Mouse (Mus musculus): Measurements from ENCODE around the gene Klk1b24. TPM values are rescaled to one million over a fixed set of nuclear protein-coding genes. Genes with fewer than 3 reads are reported as not detected.
"Not testable (repeated sequence)": the region's sequence is repeated elsewhere in the genome, so short reads cannot be mapped to it uniquely, and the experiment has no call there.

Klk1b24 gene
- polyA plus RNA-seq (2016; fragmentation: Nextera tagmentation; extraction: Ambion mirVana) = not detected in 2 replicates

DNA sequence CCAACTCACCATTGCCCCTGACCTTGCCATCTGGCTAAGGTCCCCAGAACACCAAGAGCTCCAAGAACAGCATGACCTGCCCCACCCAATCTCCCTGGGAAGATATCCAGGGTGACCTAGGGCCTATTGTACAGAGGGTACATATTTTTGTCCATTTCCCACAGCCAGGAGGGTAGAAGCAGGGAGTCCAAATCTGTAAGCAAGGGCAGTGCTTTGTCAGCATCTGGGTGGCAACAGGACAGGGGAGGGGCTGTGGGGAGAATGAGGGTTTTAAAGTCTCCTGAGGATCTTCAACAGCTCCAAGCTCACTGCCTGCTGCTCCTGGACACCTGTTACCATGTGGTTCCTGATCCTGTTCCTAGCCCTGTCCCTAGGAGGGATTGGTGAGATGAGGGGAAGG is at the start of gene Klk1b24:
TSS of gene Klk1b24 (plus strand) at position 301 of the 400 bp plus-strand sequence.
- DNase-seq (ENCODE audit: low spot score); H3K27ac ChIP-seq (replicated peaks); H3K27me3 ChIP-seq (replicated peaks; ENCODE audit: low read depth, poor library complexity, severe bottlenecking); H3K9me3 ChIP-seq; H3K4me3 ChIP-seq; H3K4me1 ChIP-seq; H3K36me3 ChIP-seq (replicated peaks): not testable (repeated sequence)

DNA sequence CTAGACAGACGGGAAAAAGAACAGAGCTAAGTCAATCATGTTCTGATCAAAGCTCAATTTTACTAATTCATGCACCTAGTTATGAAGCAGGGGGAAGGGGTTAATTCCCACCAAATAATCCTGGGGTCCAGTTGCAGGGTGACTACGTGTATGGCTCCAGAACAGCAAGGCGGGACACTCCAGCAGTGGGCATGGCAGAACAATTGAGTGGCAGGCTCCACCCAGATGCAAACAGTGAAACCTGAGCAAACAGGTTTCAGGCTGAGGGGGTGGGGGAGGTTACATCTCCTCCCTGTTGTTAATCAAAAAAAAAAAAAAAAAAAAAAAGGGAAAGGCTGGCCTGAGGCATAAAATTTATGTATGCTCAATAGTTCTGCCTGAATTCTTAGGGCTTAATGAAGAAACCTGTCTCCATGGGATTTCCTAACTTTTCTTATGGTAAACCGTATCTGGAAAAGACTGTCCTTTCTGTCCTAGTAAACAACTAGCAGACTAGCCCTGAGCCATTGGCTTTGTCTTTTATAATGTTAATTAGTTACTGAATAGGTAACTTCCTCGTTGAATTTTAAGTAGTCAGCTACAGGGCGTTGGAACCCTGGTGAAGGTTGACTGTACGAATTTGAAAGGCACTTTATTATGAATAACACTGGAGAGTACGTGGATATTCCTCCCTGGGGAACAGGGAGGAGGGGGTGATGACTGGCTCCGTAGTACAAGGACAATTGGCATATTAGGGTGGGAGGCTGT is 8.6 kb upstream of the Klk1b24 start:
- WGBS = 73% methylated on average over 9 of the region's 9 CpGs
- Histone ChIP-seq H3K36me3 (replicated peaks) (no peaks in the 10 kb centered on the region), H3K4me1 (no peaks in the 10 kb centered on the region)

DNA sequence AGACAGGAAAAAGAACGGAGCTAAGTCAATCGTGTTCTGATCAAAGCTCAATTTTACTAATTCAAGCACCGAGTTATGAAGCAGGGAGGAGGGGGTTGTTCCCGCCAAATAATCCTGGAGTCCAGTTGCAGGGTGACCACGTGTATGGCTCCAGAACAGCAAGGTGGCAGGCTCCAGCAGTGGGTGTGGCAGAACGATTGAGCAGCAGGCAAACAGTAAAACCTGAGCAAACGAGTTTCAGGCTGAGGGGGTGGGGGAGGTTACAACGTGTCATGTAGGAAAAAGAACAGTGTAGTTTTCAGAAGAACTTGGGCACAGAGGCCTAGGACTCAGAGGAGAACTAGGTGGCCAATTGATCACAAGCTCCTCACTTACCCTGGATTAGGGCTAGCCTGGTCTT is 1.5 kb upstream of the Klk1b24 start:
- H3K27ac ChIP-seq (replicated peaks); H3K9me3 ChIP-seq; H3K36me3 ChIP-seq (replicated peaks); H3K4me3 ChIP-seq; H3K4me1 ChIP-seq; H3K27me3 ChIP-seq (replicated peaks; ENCODE audit: low read depth, poor library complexity, severe bottlenecking): not testable (repeated sequence)
- peak; percentile 4 for DNase-seq (ENCODE audit: low spot score)
- 70% methylated on average over 8 of the region's 8 CpGs for WGBS

More for the DNA sequence above, 8.6 kb upstream of the Klk1b24 start:
- Histone ChIP-seq H3K27me3 (replicated peaks; ENCODE audit: low read depth, poor library complexity, severe bottlenecking) (no peaks in the 10 kb centered on the region), H3K4me3 (no peak overlapping the region), H3K27ac (replicated peaks) (no peak overlapping the region), H3K9me3 (no peaks in the 10 kb centered on the region)
- DNase-seq (ENCODE audit: low spot score) = no peak

DNA sequence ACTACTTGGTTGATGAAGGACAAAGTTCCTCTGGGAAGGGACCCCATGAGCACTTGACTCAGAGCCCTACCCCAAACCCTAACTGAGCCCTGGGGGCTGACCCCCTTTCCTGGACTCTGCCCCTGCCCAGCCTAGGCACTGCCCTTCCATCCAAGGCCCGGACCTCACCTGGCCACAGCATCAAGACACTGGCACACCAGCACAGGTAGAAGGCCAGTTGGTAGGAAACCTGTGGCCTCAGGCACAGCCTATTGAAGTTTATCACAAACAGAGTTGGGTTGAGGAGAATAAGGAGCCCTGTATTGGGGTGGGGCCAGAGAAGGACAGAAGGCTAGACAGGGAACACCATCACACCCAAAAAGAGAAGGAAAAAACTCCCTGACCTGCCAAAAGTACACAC is 5.4 kb downstream of the Klk1b24 start:
- H3K9me3 ChIP-seq; H3K36me3 ChIP-seq (replicated peaks); DNase-seq (ENCODE audit: low spot score); H3K4me1 ChIP-seq; H3K27ac ChIP-seq (replicated peaks); H3K27me3 ChIP-seq (replicated peaks; ENCODE audit: low read depth, poor library complexity, severe bottlenecking); H3K4me3 ChIP-seq: not testable (repeated sequence)
- 83% methylated on average over 1 of the region's 1 CpGs for WGBS

GRCm38 (mm10) chr7:44197891-44198290 is 9.9 kb downstream of the Klk1b24 start, which contains the start of gene Klk1b3:
Klk1b3 (plus strand) TSS chr7:44198191.
- no peak for DNase-seq (ENCODE audit: low spot score)
- H3K36me3 ChIP-seq (replicated peaks) = no peaks in the 10 kb centered on the region
- no peak within 1 kb of the TSS for H3K27ac ChIP-seq (replicated peaks)
- no peak within 1 kb of the TSS for H3K4me3 ChIP-seq
- WGBS = 65% methylated on average over 3 of the region's 3 CpGs
- no peaks in the 10 kb centered on the region for H3K9me3 ChIP-seq
- no peaks in the 10 kb centered on the region for H3K4me1 ChIP-seq
- no peaks in the 10 kb centered on the region for H3K27me3 ChIP-seq (replicated peaks; ENCODE audit: low read depth, poor library complexity, severe bottlenecking)

- WGBS = 60% methylated on average over 3 of the region's 3 CpGs
- DNase-seq (ENCODE audit: low spot score); H3K27ac ChIP-seq (replicated peaks); H3K36me3 ChIP-seq (replicated peaks); H3K27me3 ChIP-seq (replicated peaks; ENCODE audit: low read depth, poor library complexity, severe bottlenecking); H3K4me3 ChIP-seq; H3K4me1 ChIP-seq; H3K9me3 ChIP-seq: not testable (repeated sequence)
These were observed 19.1 kb downstream of the Klk1b24 start, which contains the start of gene Klk1b4 for GRCm38 (mm10) chr7:44207135-44207534. Klk1b4 (plus strand) TSS chr7:44207435.

GRCm38 (mm10) chr7:44208307-44208706 is 20.3 kb downstream of the Klk1b24 start:
- Histone ChIP-seq H3K4me1 (no peaks in the 10 kb centered on the region), H3K27me3 (replicated peaks; ENCODE audit: low read depth, poor library complexity, severe bottlenecking) (no peaks in the 10 kb centered on the region), H3K36me3 (replicated peaks) (no peaks in the 10 kb centered on the region), H3K9me3 (no peaks in the 10 kb centered on the region), H3K27ac (replicated peaks) (no peak overlapping the region), H3K4me3 (no peak overlapping the region)
- no peak for DNase-seq (ENCODE audit: low spot score)
- 85% methylated on average over 3 of the region's 3 CpGs for WGBS

DNA sequence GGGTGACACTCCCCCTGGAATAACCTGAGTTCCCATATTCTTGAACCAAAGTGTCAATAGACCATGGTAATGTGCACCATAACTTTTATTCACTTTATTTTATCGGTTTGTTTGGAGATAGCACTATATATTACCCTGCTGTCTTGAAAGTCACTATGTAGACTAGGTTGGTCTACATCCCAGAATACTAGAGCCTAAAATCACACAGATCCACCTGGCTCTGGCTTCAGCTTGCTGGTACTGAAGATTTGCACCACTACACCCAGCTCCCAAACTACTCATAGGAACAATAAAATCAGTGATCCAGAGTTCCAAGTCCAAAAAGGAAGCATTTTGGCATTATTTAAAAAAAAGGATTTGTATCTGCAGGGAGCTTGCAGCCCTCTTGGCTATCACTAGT is 27.6 kb downstream of the Klk1b24 start, which contains the start of gene Klk1b5:
TSS of gene Klk1b5 (plus strand) at position 301 of the 400 bp plus-strand sequence.
- Histone ChIP-seq H3K4me1 (no peaks in the 10 kb centered on the region), H3K9me3 (no peaks in the 10 kb centered on the region), H3K27ac (replicated peaks) (no peak within 1 kb of the TSS), H3K4me3 (no peak within 1 kb of the TSS), H3K36me3 (replicated peaks) (no peaks in the 10 kb centered on the region), H3K27me3 (replicated peaks; ENCODE audit: low read depth, poor library complexity, severe bottlenecking) (no peaks in the 10 kb centered on the region)
- 78% methylated on average over 1 of the region's 1 CpGs for WGBS
- DNase-seq (ENCODE audit: low spot score) = no peak

GRCm38 (mm10) chr7:44221601-44222000 is 33.6 kb downstream of the Klk1b24 start:
- not testable (repeated sequence) for DNase-seq (ENCODE audit: low spot score); H3K36me3 ChIP-seq (replicated peaks); H3K9me3 ChIP-seq; H3K4me3 ChIP-seq; H3K27me3 ChIP-seq (replicated peaks; ENCODE audit: low read depth, poor library complexity, severe bottlenecking); H3K27ac ChIP-seq (replicated peaks); H3K4me1 ChIP-seq
- 72% methylated on average over 10 of the region's 10 CpGs for WGBS

DNA sequence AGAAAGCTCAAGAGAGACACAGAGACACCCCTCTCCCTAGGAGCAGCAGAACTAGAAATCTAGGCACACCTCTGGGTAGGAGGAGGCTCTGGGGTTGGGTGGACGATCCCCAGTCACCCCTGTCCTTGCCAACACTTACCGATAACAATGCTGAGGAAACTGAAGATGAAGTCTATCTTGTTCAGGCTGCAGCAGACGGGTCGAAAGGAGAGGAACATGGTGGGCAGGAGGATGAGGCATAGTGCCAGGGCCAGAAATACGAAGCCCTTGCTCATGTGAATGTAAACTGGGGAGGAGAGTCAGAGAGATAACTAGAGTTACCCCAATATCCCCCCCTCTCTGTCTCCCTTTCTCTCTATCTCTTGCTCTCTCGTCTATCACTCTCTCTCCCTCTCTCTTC is 34.3 kb downstream of the Klk1b24 start:
- H3K4me1 ChIP-seq; H3K4me3 ChIP-seq; DNase-seq (ENCODE audit: low spot score); H3K27ac ChIP-seq (replicated peaks); H3K27me3 ChIP-seq (replicated peaks; ENCODE audit: low read depth, poor library complexity, severe bottlenecking); H3K9me3 ChIP-seq; H3K36me3 ChIP-seq (replicated peaks): not testable (repeated sequence)
- WGBS = 85% methylated on average over 6 of the region's 6 CpGs

GRCm38 (mm10) chr7:44225076-44225475 is 37.0 kb downstream of the Klk1b24 start, which contains the start of gene Klk1:
Klk1 (plus strand) TSS chr7:44225360.
- WGBS = 48% methylated on average over 1 of the region's 1 CpGs

GRCm38 (mm10) chr7:44235909-44236308 is 47.9 kb downstream of the Klk1b24 start, which contains the start of gene Gm36864:
Gm36864 (plus strand) TSS chr7:44236177.
- no peak within 1 kb of the TSS for H3K27ac ChIP-seq (replicated peaks)

More at GRCm38 (mm10) chr7:44225076-44225475, 37.0 kb downstream of the Klk1b24 start, which contains the start of gene Klk1:
- no peak for DNase-seq (ENCODE audit: low spot score)
- H3K9me3 ChIP-seq = no peaks in the 10 kb centered on the region
- H3K27me3 ChIP-seq (replicated peaks; ENCODE audit: low read depth, poor library complexity, severe bottlenecking) = no peaks in the 10 kb centered on the region
- no peaks in the 10 kb centered on the region for H3K4me1 ChIP-seq
- no peak within 1 kb of the TSS for H3K4me3 ChIP-seq
- H3K36me3 ChIP-seq (replicated peaks) = no peaks in the 10 kb centered on the region
- no peak within 1 kb of the TSS for H3K27ac ChIP-seq (replicated peaks)

DNA sequence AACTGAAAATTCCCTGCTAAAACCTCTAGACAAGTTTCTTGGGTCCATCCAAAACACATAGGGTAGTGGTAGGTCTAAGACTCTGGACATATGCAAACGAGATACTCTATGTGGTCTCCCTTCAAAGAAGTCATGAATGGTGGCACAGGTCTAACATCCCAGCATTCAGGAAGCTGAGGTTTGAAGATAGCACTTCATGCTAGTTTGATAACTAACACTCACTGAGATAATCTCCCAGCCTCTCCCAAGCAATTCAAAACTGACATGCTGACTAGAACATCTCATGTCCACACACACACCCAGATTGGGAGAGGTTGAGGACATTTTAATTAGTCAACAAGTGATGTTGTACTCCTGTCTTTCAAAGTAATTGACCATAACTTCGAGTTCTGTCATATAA is 51.9 kb downstream of the Klk1b24 start:
- Histone ChIP-seq H3K36me3 (replicated peaks) (no peaks in the 10 kb centered on the region), H3K4me1 (no peaks in the 10 kb centered on the region), H3K27me3 (replicated peaks; ENCODE audit: low read depth, poor library complexity, severe bottlenecking) (no peaks in the 10 kb centered on the region), H3K27ac (replicated peaks) (no peak overlapping the region), H3K4me3 (no peak overlapping the region), H3K9me3 (no peaks in the 10 kb centered on the region)
- no peak for DNase-seq (ENCODE audit: low spot score)
- 60% methylated on average over 2 of the region's 2 CpGs for WGBS

More at GRCm38 (mm10) chr7:44235909-44236308, 47.9 kb downstream of the Klk1b24 start, which contains the start of gene Gm36864:
- no peak for DNase-seq (ENCODE audit: low spot score)
- WGBS = 78% methylated on average over 3 of the region's 3 CpGs
- Histone ChIP-seq H3K4me3 (no peak within 1 kb of the TSS), H3K36me3 (replicated peaks) (no peaks in the 10 kb centered on the region), H3K27me3 (replicated peaks; ENCODE audit: low read depth, poor library complexity, severe bottlenecking) (no peaks in the 10 kb centered on the region), H3K4me1 (no peaks in the 10 kb centered on the region), H3K9me3 (no peaks in the 10 kb centered on the region)

All from embryonic facial prominence, embryonic 10.5 days (tissue).